Mouse (Mus musculus): ENCODE measurements around the gene Tuba4a. TPM values are rescaled to one million over a fixed set of nuclear protein-coding genes. Genes with fewer than 3 reads are reported as not detected.

The Tuba4a gene
- total RNA-seq, 2 experiments from 2014 or later: 369 to 777 TPM

DNA sequence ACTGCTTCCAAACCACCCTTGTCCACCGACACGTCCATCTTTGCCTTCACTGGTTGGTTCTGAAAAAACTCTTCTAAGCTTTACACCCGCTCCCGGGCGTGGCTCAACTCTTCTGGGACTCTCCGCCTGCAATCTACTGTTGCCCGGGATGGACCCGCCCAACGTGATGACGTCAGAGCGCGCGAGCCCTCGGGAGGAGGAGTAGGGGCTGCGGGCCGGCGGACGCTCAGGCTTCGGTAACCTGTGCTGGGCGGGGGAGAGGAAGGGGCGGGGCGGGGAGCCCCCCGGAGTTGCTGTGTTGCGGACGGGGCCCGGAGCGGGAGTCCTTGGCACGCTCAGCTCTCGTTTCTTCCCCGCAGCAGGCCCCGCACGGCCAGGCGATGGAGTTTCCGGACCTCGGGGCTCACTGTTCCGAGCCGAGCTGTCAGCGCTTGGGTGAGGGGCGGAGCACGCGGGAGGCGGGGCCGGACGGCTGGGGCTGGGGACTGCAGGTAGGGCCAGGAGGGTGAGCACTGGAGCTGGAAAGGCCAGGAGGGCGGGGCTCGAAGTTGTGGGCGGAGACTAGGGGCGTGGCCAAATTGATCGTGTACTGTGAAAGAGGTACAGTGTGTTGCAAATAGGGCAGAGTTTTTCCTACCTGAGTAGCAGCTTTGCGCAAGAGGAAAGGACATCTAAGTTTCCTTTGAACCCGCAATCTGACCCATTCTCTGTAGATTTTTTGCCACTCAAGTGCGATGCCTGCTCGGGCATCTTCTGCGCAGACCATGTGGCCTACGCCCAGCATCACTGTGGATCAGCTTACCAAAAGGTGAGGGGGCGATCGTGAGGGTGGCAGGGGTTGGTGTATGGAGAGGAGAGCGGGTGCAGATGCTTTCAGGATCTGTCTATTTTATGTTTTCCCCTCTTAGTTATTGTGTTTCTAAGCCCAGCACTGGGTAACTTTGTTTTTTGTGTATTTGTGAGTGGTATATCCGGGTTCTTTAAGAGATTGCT, 50.9 kb downstream of the Tuba4a start, which contains the start of gene Zfand2b:
Gene Zfand2b (plus strand): TSS at position 175 of the 993 bp plus-strand sequence.
- peak; percentile 92 for ATAC-seq (replicated peaks; ENCODE audit: poor library complexity)

DNA sequence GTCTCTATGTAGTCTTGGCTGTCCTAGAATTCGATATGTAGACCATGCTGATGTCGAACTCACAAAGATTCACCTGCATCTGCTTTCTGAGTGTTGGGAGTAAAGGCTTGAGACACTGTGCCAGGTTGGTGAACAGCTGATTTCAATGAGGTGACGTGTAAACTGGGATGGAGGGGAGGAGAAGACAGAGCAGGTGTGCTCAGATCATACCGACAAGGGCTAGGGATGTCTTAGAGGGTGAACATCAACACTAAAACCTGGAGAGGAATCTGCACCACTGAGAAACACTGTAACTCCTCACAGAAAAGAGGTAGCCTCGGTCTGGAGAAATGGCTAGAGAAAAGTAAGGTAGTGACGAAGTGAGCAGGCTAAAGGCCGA, 51.6 kb downstream of the Tuba4a start:
- no peak; the same call in 1 of the 2 replicates for ATAC-seq (replicated peaks; ENCODE audit: poor library complexity)

Other genes with a start within 250 kb of the Tuba4a start
- gene Nhej1, start 94.7 kb downstream of the Tuba4a start, total RNA-seq (2015): 9.3 and 11.1 TPM in 2 replicates
- 10.4 and 12.6 TPM in 2 replicates for gene Nhej1, start 94.7 kb downstream of the Tuba4a start, total RNA-seq (2017)
- gene Slc23a3, start 86.0 kb downstream of the Tuba4a start, total RNA-seq (2015): 0.15 and 0.44 TPM in 2 replicates
- gene Slc23a3, start 86.0 kb downstream of the Tuba4a start, total RNA-seq (2017): not detected in 2 replicates
- 16.8 and 17.2 TPM in 2 replicates for gene Cnppd1, start 77.2 kb downstream of the Tuba4a start, total RNA-seq (2015)
- gene Cnppd1, start 77.2 kb downstream of the Tuba4a start, total RNA-seq (2017): 40.3 and 52.9 TPM in 2 replicates
- 40.8 and 47.4 TPM in 2 replicates for gene Retreg2, start 77.1 kb downstream of the Tuba4a start, total RNA-seq (2015)
- 42.3 and 50.2 TPM in 2 replicates for gene Retreg2, start 77.1 kb downstream of the Tuba4a start, total RNA-seq (2017)
- 20.2 and 21.5 TPM in 2 replicates for gene Zfand2b, start 51.2 kb downstream of the Tuba4a start, total RNA-seq (2015)
- gene Zfand2b, start 51.2 kb downstream of the Tuba4a start, total RNA-seq (2017): 24.4 and 24.7 TPM in 2 replicates
- 10.0 and 12.8 TPM in 2 replicates for gene Abcb6, start 39.5 kb downstream of the Tuba4a start, total RNA-seq (2015)
- 10.3 and 14.8 TPM in 2 replicates for gene Abcb6, start 39.5 kb downstream of the Tuba4a start, total RNA-seq (2017)
- 7.7 and 7.8 TPM in 2 replicates for gene Ankzf1, start 27.7 kb downstream of the Tuba4a start, total RNA-seq (2015)
- gene Ankzf1, start 27.7 kb downstream of the Tuba4a start, total RNA-seq (2017): 21.7 and 27.0 TPM in 2 replicates
- 14.5 and 18.2 TPM in 2 replicates for gene Atg9a, start 27.7 kb downstream of the Tuba4a start, total RNA-seq (2015)
- gene Atg9a, start 27.7 kb downstream of the Tuba4a start, total RNA-seq (2017): 7.2 and 9.5 TPM in 2 replicates
- 24.2 and 31.9 TPM in 2 replicates for gene Glb1l, start 9.1 kb downstream of the Tuba4a start, total RNA-seq (2015)
- 12.3 and 13.7 TPM in 2 replicates for gene Glb1l, start 9.1 kb downstream of the Tuba4a start, total RNA-seq (2017)
- 208 and 214 TPM in 2 replicates for gene Stk16, start 9.0 kb downstream of the Tuba4a start, total RNA-seq (2015)
- 135 and 187 TPM in 2 replicates for gene Stk16, start 9.0 kb downstream of the Tuba4a start, total RNA-seq (2017)
- gene A630095N17Rik, start 12.2 kb upstream of the Tuba4a start, total RNA-seq (2015): 0.56 and 1.2 TPM in 2 replicates
- 1.2 TPM in 1 of 2 replicates, not detected in the other for gene A630095N17Rik, start 12.2 kb upstream of the Tuba4a start, total RNA-seq (2017)
- gene Dnajb2, start 16.5 kb upstream of the Tuba4a start, total RNA-seq (2015): 1.3 and 1.8 TPM in 2 replicates
- 1.9 and 6.4 TPM in 2 replicates for gene Dnajb2, start 16.5 kb upstream of the Tuba4a start, total RNA-seq (2017)
- 0.12 and 0.15 TPM in 2 replicates for gene Ptprn, start 44.6 kb upstream of the Tuba4a start, total RNA-seq (2015)
- gene Ptprn, start 44.6 kb upstream of the Tuba4a start, total RNA-seq (2017): 0.10 TPM in 1 of 2 replicates, not detected in the other
- gene Resp18, start 58.5 kb upstream of the Tuba4a start, total RNA-seq (2015): not detected in 2 replicates
- not detected in 2 replicates for gene Resp18, start 58.5 kb upstream of the Tuba4a start, total RNA-seq (2017)
- gene Dnpep, start 98.1 kb upstream of the Tuba4a start, total RNA-seq (2015): 31.3 and 39.7 TPM in 2 replicates
- 36.4 and 41.7 TPM in 2 replicates for gene Dnpep, start 98.1 kb upstream of the Tuba4a start, total RNA-seq (2017)
- not detected in 2 replicates for gene Des, start 140.5 kb upstream of the Tuba4a start, total RNA-seq (2015)
- gene Des, start 140.5 kb upstream of the Tuba4a start, total RNA-seq (2017): not detected in 2 replicates
- not detected in 2 replicates for gene Speg, start 155.4 kb upstream of the Tuba4a start, total RNA-seq (2015)
- gene Speg, start 155.4 kb upstream of the Tuba4a start, total RNA-seq (2017): not detected in 2 replicates
- 65.8 and 74.1 TPM in 2 replicates for gene Gmppa, start 216.1 kb upstream of the Tuba4a start, total RNA-seq (2015)
- gene Gmppa, start 216.1 kb upstream of the Tuba4a start, total RNA-seq (2017): 87.0 and 98.6 TPM in 2 replicates
- gene Asic4, start 230.6 kb upstream of the Tuba4a start, total RNA-seq (2015): not detected in 2 replicates
- gene Asic4, start 230.6 kb upstream of the Tuba4a start, total RNA-seq (2017): not detected in 2 replicates